Mouse (Mus musculus) hindbrain, embryonic 12.5 days (tissue): ENCODE measurements around the gene Celf3. TPM values are rescaled to one million over a fixed set of nuclear protein-coding genes. Genes with fewer than 3 reads are reported as not detected.

Experiments
- ATAC-seq: fragments of 200-750 bp; cut with Nextera tagmentation; 2 replicates; pipeline ENCODE4 v1.8.0; 2017; ENCODE audit warnings: moderate TSS enrichment; ENCODE audit not compliant: low FRiP score
- H3K27ac ChIP-seq: fragments of 300-500 bp; sonication (generic); 2 replicates; pipeline ENCODE4 v1.5.1; 2016; ENCODE audit warnings: mild to moderate bottlenecking
- H3K27me3 ChIP-seq: fragments of 300-500 bp; sonication (generic); 2 replicates; pipeline ENCODE4 v1.6.1; 2016; ENCODE audit warnings: mild to moderate bottlenecking
- H3K36me3 ChIP-seq: fragments of 300-500 bp; sonication (generic); 2 replicates; pipeline ENCODE4 v1.6.1; 2016; ENCODE audit warnings: mild to moderate bottlenecking
- H3K4me1 ChIP-seq: fragments of 300-500 bp; sonication (generic); 2 replicates; pipeline ENCODE4 v1.6.1; 2016
- H3K4me2 ChIP-seq: fragments of 300-500 bp; sonication (generic); replicated peaks from 2 replicates; pipeline ENCODE4 v1.6.1; 2016; ENCODE audit warnings: mild to moderate bottlenecking
- H3K4me3 ChIP-seq: fragments of 300-500 bp; sonication (generic); 2 replicates; pipeline ENCODE4 v1.5.1; 2016; ENCODE audit warnings: mild to moderate bottlenecking
- H3K9ac ChIP-seq: fragments of 300-500 bp; sonication (generic); 2 replicates; pipeline ENCODE4 v1.6.1; 2016; ENCODE audit warnings: mild to moderate bottlenecking, moderate library complexity
- H3K9me3 ChIP-seq: fragments of 300-500 bp; sonication (generic); replicated peaks from 2 replicates; pipeline ENCODE4 v1.6.1; 2016; ENCODE audit warnings: mild to moderate bottlenecking
- WGBS: fragments of 180-500 bp; shearing (Covaris S2); methylation state at CpG from one replicate; pipeline ENCODE4 v1.1.7; 2016; 5-methylcytosine and 5-hydroxymethylcytosine counted together
- polyA plus RNA-seq: library from polyadenylated mRNA; unstranded; fragments of >200 nt; fragmentation: Nextera tagmentation; extraction: Ambion mirVana; gene quantifications from 2 replicates; pipeline ENCODE4 v1.2.1, GENCODE M21; 2016

Celf3 gene
- polyA plus RNA-seq, 1 experiment from 2014 or later, result 196 TPM

GRCm38 (mm10) chr3:94482764-94483385 is 4.8 kb downstream of the Celf3 start:
- 84% methylated on average over 17 of the region's 17 CpGs for WGBS
- H3K4me3 ChIP-seq, result no peak overlapping the region
- H3K27ac ChIP-seq, result peak overlapping the region; percentile 93
- H3K9me3 ChIP-seq, result no peaks in the 10 kb centered on the region
- no peak for ATAC-seq
- peak overlapping the region; percentile 82; the same call in 1 of the 2 replicates for H3K4me2 ChIP-seq
- peaks cover 37% of the 10 kb centered on the region for H3K36me3 ChIP-seq
- H3K4me1 ChIP-seq, result peaks cover 77% of the 10 kb centered on the region
- H3K27me3 ChIP-seq, result peaks cover 11% of the 10 kb centered on the region; the same call in 1 of the 2 replicates
- H3K9ac ChIP-seq, result no peak overlapping the region

GRCm38 (mm10) chr3:94483790-94484439 is 5.8 kb downstream of the Celf3 start:
- Histone ChIP-seq H3K9ac (peak overlapping the region; percentile 45; the same call in 1 of the 2 replicates), H3K36me3 (peaks cover 46% of the 10 kb centered on the region), H3K27me3 (peaks cover 8% of the 10 kb centered on the region; the same call in 1 of the 2 replicates), H3K4me2 (peak overlapping the region; percentile 49), H3K9me3 (no peaks in the 10 kb centered on the region), H3K4me3 (peak overlapping the region; percentile 17), H3K4me1 (peaks cover 77% of the 10 kb centered on the region), H3K27ac (peak overlapping the region; percentile 93)
- ATAC-seq, result peak; percentile 94
- 8% methylated on average over 20 of the region's 20 CpGs for WGBS

- Histone ChIP-seq H3K27me3 (no peaks in the 10 kb centered on the region; the same call in 1 of the 2 replicates), H3K27ac (0 out of 2 replicates have a peak overlapping the region, but pooled peaks have one; percentile 48), H3K36me3 (peaks cover 61% of the 10 kb centered on the region), H3K9ac (no peak overlapping the region), H3K4me1 (peaks cover 80% of the 10 kb centered on the region), H3K4me3 (no peak overlapping the region), H3K4me2 (no peak overlapping the region), H3K9me3 (no peaks in the 10 kb centered on the region)
- no peak for ATAC-seq
- WGBS, result 74% methylated on average over 7 of the region's 7 CpGs
Observed at GRCm38 (mm10) chr3:94485922-94486321, 7.8 kb downstream of the Celf3 start.

- 76% methylated on average over 6 of the region's 6 CpGs for WGBS
- ATAC-seq, result no peak
- H3K27me3 ChIP-seq, result no peaks in the 10 kb centered on the region
- H3K4me2 ChIP-seq, result no peak overlapping the region
- H3K4me3 ChIP-seq, result no peak overlapping the region
- H3K9me3 ChIP-seq, result no peaks in the 10 kb centered on the region
- H3K27ac ChIP-seq, result no peak overlapping the region
- H3K4me1 ChIP-seq, result peaks cover 71% of the 10 kb centered on the region
- peaks cover 67% of the 10 kb centered on the region for H3K36me3 ChIP-seq
- peak overlapping the region; percentile 5; the same call in 1 of the 2 replicates for H3K9ac ChIP-seq
Observed at GRCm38 (mm10) chr3:94487581-94487980, 9.5 kb downstream of the Celf3 start.

GRCm38 (mm10) chr3:94497162-94497561 is 19.1 kb downstream of the Celf3 start:
- ATAC-seq, result no peak
- 79% methylated on average over 4 of the region's 4 CpGs for WGBS
- no peaks in the 10 kb centered on the region for H3K9me3 ChIP-seq
- H3K9ac ChIP-seq, result no peak overlapping the region
- peaks cover 5% of the 10 kb centered on the region for H3K4me1 ChIP-seq
- no peak overlapping the region for H3K4me2 ChIP-seq
- no peaks in the 10 kb centered on the region for H3K27me3 ChIP-seq
- H3K27ac ChIP-seq, result no peak overlapping the region
- H3K36me3 ChIP-seq, result peaks cover 26% of the 10 kb centered on the region
- no peak overlapping the region for H3K4me3 ChIP-seq

GRCm38 (mm10) chr3:94502243-94502642 is 24.1 kb downstream of the Celf3 start:
- 68% methylated on average over 3 of the region's 3 CpGs for WGBS
- H3K9ac ChIP-seq, result no peak overlapping the region
- H3K9me3 ChIP-seq, result no peaks in the 10 kb centered on the region
- H3K4me3 ChIP-seq, result no peak overlapping the region
- H3K4me1 ChIP-seq, result no peaks in the 10 kb centered on the region
- H3K4me2 ChIP-seq, result no peak overlapping the region
- no peak overlapping the region for H3K27ac ChIP-seq
- H3K36me3 ChIP-seq, result peaks cover 22% of the 10 kb centered on the region
- ATAC-seq, result peak; percentile 50; the same call in 1 of the 2 replicates
- H3K27me3 ChIP-seq, result no peaks in the 10 kb centered on the region

GRCm38 (mm10) chr3:94506664-94507063 is 28.6 kb downstream of the Celf3 start:
- no peak overlapping the region for H3K4me3 ChIP-seq
- WGBS, result 97% methylated on average over 1 of the region's 1 CpGs

GRCm38 (mm10) chr3:94526731-94527130 is 48.6 kb downstream of the Celf3 start:
- no peak for ATAC-seq
- 70% methylated on average over 2 of the region's 2 CpGs for WGBS

More at GRCm38 (mm10) chr3:94506664-94507063, 28.6 kb downstream of the Celf3 start:
- H3K4me1 ChIP-seq, result no peaks in the 10 kb centered on the region
- no peak overlapping the region for H3K27ac ChIP-seq
- no peaks in the 10 kb centered on the region for H3K27me3 ChIP-seq
- H3K36me3 ChIP-seq, result peaks cover 24% of the 10 kb centered on the region
- no peak overlapping the region for H3K4me2 ChIP-seq
- H3K9me3 ChIP-seq, result no peaks in the 10 kb centered on the region
- no peak overlapping the region for H3K9ac ChIP-seq
- ATAC-seq, result no peak

GRCm38 (mm10) chr3:94533968-94534367 is 55.9 kb downstream of the Celf3 start:
- Histone ChIP-seq H3K9ac (no peak overlapping the region), H3K27me3 (no peaks in the 10 kb centered on the region), H3K4me1 (no peaks in the 10 kb centered on the region), H3K36me3 (no peaks in the 10 kb centered on the region; the same call in none of the 2 replicates), H3K27ac (no peak overlapping the region), H3K9me3 (no peaks in the 10 kb centered on the region), H3K4me3 (no peak overlapping the region), H3K4me2 (no peak overlapping the region)
- ATAC-seq, result no peak

More at GRCm38 (mm10) chr3:94526731-94527130, 48.6 kb downstream of the Celf3 start:
- Histone ChIP-seq H3K9me3 (no peaks in the 10 kb centered on the region), H3K4me2 (no peak overlapping the region), H3K27ac (no peak overlapping the region), H3K9ac (no peak overlapping the region), H3K27me3 (no peaks in the 10 kb centered on the region), H3K4me1 (no peaks in the 10 kb centered on the region), H3K4me3 (no peak overlapping the region), H3K36me3 (peaks cover 19% of the 10 kb centered on the region)

- Histone ChIP-seq H3K27ac (no peak overlapping the region), H3K36me3 (no peaks in the 10 kb centered on the region), H3K9me3 (no peaks in the 10 kb centered on the region), H3K4me2 (no peak overlapping the region), H3K4me1 (no peaks in the 10 kb centered on the region), H3K4me3 (no peak overlapping the region), H3K9ac (no peak overlapping the region), H3K27me3 (no peaks in the 10 kb centered on the region)
- WGBS, result 92% methylated on average over 3 of the region's 3 CpGs
- no peak for ATAC-seq
Observed at GRCm38 (mm10) chr3:94537187-94537586, 59.1 kb downstream of the Celf3 start.
